Mouse (Mus musculus): Measurements from ENCODE around the gene Ptafr. TPM values are rescaled to one million over a fixed set of nuclear protein-coding genes. Genes with fewer than 3 reads are reported as not detected.

The Ptafr gene
- polyA plus RNA-seq, 1 experiment, result 2.9 TPM

DNA sequence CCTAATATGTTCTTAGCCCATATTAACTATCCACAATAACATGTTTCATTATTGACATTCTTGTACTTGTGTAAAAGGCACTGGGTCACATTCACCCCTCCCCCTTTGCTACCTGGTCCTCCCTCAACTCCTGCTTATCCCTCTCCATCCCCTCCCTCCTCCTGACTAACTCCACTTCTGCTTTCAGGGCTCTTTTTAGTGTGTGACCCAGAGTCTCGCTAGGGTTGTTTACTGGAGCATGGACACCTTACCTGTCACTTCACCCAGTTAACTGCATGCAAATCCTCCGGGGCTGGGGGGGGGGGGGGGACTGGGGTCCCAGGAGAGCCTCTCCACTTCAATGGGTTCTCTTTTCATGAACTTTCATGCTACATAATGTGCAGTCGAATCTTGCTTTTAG is 19.9 kb downstream of the Ptafr start:
- Histone ChIP-seq H3K4me3 (ENCODE audit: low read depth, low read length) (no peak overlapping the region), H3K4me1 (ENCODE audit: control insufficient read depth, insufficient read depth, insufficient read length, low read length) (no peaks in the 10 kb centered on the region), H3K27ac (ENCODE audit: insufficient read depth, low read depth, low read length) (no peak overlapping the region), H3K36me3 (ENCODE audit: control insufficient read depth, insufficient read depth, low read length) (no peaks in the 10 kb centered on the region), H3K27me3 (ENCODE audit: control insufficient read depth, insufficient read depth, low read length) (no peaks in the 10 kb centered on the region)
- TF ChIP-seq POLR2A (IDR thresholded peaks at IDR 0.05; ENCODE audit: low read depth, low read length) (no peak), CTCF (IDR thresholded peaks at IDR 0.05; ENCODE audit: extremely low read depth, insufficient read length, insufficient replicate concordance, low read depth, low read length) (no peak)
- WGBS, result 66% methylated on average over 3 of the region's 3 CpGs

DNA sequence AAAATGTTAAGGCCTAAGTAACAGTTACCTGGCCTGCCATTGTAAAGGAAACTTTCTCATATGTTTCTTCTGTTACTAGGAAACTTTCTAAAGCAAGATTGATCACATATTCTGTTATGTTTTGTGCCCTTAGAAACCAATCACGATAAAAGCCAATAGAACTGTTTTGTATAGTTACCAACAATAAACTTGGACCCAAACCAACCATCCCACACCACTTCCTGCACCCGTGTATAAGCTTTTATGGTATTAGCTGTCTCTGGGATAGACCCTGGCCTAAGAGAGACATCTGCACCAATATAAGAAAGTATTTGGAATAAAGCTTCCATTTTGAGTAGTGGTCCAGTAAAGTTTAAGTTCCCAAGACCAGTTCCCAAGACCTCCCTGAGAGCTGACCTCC is 21.1 kb downstream of the Ptafr start:
- Histone ChIP-seq H3K27ac (ENCODE audit: insufficient read depth, low read depth, low read length) (no peak overlapping the region), H3K36me3 (ENCODE audit: control insufficient read depth, insufficient read depth, low read length) (no peaks in the 10 kb centered on the region), H3K4me1 (ENCODE audit: control insufficient read depth, insufficient read depth, insufficient read length, low read length) (no peaks in the 10 kb centered on the region), H3K4me3 (ENCODE audit: low read depth, low read length) (no peak overlapping the region), H3K27me3 (ENCODE audit: control insufficient read depth, insufficient read depth, low read length) (no peaks in the 10 kb centered on the region)
- TF ChIP-seq CTCF (IDR thresholded peaks at IDR 0.05; ENCODE audit: extremely low read depth, insufficient read length, insufficient replicate concordance, low read depth, low read length), result no peak
- TF ChIP-seq POLR2A (IDR thresholded peaks at IDR 0.05; ENCODE audit: low read depth, low read length), result no peak
- WGBS, result 40% methylated on average over 2 of the region's 2 CpGs

DNA sequence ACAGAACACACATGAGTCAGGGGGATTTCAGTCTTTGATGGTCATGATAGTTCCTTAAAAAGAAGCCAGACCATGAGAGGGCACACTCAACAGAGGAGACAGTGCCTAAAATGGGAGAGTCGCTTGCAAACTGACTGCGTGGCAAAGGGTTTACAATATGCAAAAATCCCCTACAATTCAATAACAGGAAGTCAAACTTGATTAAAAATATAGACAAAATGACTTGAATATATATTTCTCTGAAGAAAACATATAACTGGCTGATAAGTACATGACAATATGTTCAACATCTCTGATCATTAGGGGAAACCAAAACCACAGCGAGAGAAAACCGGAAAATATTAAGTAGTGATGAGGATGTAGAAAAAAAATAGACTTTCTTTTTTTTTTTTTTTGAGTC is 22.4 kb downstream of the Ptafr start:
- WGBS, result 89% methylated on average over 4 of the region's 4 CpGs
- no peaks in the 10 kb centered on the region for H3K36me3 ChIP-seq (ENCODE audit: control insufficient read depth, insufficient read depth, low read length)
- no peak overlapping the region for H3K4me3 ChIP-seq (ENCODE audit: low read depth, low read length)
- H3K27ac ChIP-seq (ENCODE audit: insufficient read depth, low read depth, low read length), result no peak overlapping the region
- H3K4me1 ChIP-seq (ENCODE audit: control insufficient read depth, insufficient read depth, insufficient read length, low read length), result no peaks in the 10 kb centered on the region
- H3K27me3 ChIP-seq (ENCODE audit: control insufficient read depth, insufficient read depth, low read length), result no peaks in the 10 kb centered on the region
- no peak for TF ChIP-seq POLR2A (IDR thresholded peaks at IDR 0.05; ENCODE audit: low read depth, low read length)
- TF ChIP-seq CTCF (IDR thresholded peaks at IDR 0.05; ENCODE audit: extremely low read depth, insufficient read length, insufficient replicate concordance, low read depth, low read length), result no peak

DNA sequence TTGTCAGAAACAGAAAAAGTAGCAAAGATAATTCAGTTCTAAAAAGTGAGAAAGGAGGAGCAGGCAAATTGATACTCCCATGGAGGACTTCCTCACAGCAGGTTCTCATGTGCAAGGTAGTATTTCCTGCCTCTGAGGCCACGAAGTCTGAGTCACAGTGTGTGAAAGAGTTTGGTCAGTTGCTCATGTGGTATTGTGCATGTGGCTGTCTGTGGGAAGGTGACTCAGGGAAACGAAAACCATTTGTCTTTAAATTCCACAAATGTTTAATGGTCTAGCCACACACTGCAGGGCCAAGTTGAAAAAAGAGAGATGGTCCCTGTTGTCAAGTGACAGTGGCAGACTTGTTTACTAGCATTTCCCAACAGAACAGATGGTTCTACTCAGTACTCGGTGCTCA is 24.6 kb downstream of the Ptafr start:
- Histone ChIP-seq H3K36me3 (ENCODE audit: control insufficient read depth, insufficient read depth, low read length) (no peaks in the 10 kb centered on the region), H3K4me1 (ENCODE audit: control insufficient read depth, insufficient read depth, insufficient read length, low read length) (no peaks in the 10 kb centered on the region), H3K27ac (ENCODE audit: insufficient read depth, low read depth, low read length) (peak overlapping the region; percentile 13; the same call in 1 of the 2 replicates), H3K27me3 (ENCODE audit: control insufficient read depth, insufficient read depth, low read length) (no peaks in the 10 kb centered on the region), H3K4me3 (ENCODE audit: low read depth, low read length) (no peak overlapping the region)
- WGBS, result 66% methylated on average over 3 of the region's 3 CpGs
- TF ChIP-seq CTCF (IDR thresholded peaks at IDR 0.05; ENCODE audit: extremely low read depth, insufficient read length, insufficient replicate concordance, low read depth, low read length) (no peak), POLR2A (IDR thresholded peaks at IDR 0.05; ENCODE audit: low read depth, low read length) (no peak)

DNA sequence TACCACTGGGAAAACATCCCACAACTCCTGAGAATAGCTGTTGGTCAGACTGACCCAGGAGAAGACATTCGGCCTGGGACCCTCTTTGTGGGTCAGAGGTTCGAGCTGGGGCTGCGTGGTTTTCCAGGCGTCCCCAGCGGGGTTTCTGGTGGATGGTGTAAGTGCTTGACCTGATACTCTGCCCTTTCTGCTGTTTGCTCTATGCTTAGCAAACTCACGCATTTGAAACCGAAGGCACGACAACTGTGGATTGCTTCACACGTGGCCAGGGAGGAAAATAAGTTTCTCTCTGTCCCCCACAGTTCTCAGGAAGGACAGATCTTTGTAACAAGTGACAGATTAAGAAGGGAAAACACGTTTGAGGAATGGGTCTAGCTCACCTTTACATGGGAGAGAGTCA is 26.8 kb downstream of the Ptafr start:
- H3K4me3 ChIP-seq (ENCODE audit: low read depth, low read length), result no peak overlapping the region
- TF ChIP-seq POLR2A (IDR thresholded peaks at IDR 0.05; ENCODE audit: low read depth, low read length) (no peak), CTCF (IDR thresholded peaks at IDR 0.05; ENCODE audit: extremely low read depth, insufficient read length, insufficient replicate concordance, low read depth, low read length) (no peak)
- H3K4me1 ChIP-seq (ENCODE audit: control insufficient read depth, insufficient read depth, insufficient read length, low read length), result no peaks in the 10 kb centered on the region
- no peak overlapping the region for H3K27ac ChIP-seq (ENCODE audit: insufficient read depth, low read depth, low read length)
- H3K27me3 ChIP-seq (ENCODE audit: control insufficient read depth, insufficient read depth, low read length), result no peaks in the 10 kb centered on the region
- 72% methylated on average over 10 of the region's 10 CpGs for WGBS
- no peaks in the 10 kb centered on the region for H3K36me3 ChIP-seq (ENCODE audit: control insufficient read depth, insufficient read depth, low read length)

DNA sequence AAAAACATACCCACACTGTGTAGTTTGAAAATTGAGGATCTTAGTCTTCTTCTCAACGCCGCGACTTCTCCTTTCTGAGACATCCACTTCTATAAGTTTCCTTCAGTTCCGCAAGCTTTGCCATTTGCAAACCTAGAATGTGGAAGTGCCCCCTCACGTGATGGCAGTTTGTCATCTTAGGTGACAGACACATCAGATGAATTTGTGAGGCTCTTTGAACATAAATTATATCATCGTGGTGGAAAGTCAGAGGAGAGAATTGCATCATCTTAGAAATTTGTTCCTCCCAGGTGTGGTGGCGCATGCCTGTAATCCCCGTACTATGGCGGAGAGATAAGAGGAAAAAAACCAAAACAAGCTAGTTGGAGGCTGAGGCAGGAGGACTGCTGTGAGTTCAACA is 29.1 kb downstream of the Ptafr start:
- TF ChIP-seq CTCF (IDR thresholded peaks at IDR 0.05; ENCODE audit: extremely low read depth, insufficient read length, insufficient replicate concordance, low read depth, low read length) (no peak), POLR2A (IDR thresholded peaks at IDR 0.05; ENCODE audit: low read depth, low read length) (no peak)
- Histone ChIP-seq H3K4me1 (ENCODE audit: control insufficient read depth, insufficient read depth, insufficient read length, low read length) (no peaks in the 10 kb centered on the region), H3K36me3 (ENCODE audit: control insufficient read depth, insufficient read depth, low read length) (no peaks in the 10 kb centered on the region), H3K27ac (ENCODE audit: insufficient read depth, low read depth, low read length) (peak overlapping the region; percentile 31; the same call in 1 of the 2 replicates), H3K27me3 (ENCODE audit: control insufficient read depth, insufficient read depth, low read length) (no peaks in the 10 kb centered on the region), H3K4me3 (ENCODE audit: low read depth, low read length) (no peak overlapping the region)
- 84% methylated on average over 9 of the region's 9 CpGs for WGBS

DNA sequence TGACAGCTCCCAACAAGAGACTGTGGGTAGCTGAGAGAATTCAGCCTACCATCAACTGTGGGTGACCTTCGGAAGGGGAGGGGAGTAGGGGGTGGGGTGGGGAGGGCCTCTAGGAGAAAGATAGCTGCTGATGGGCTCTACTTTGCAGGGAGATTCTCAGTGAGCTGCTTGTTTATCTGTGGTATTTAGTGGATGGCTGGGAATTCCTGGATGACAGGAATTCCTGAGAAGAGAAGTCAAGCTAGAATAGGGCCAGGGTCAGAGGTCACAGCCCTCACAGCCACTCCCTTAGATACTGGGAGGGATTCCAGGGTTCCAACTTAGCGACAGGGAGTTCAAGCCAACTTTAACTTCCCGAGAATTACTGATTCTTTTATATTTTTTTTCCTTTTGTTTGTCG is 30.3 kb downstream of the Ptafr start:
- Histone ChIP-seq H3K4me3 (ENCODE audit: low read depth, low read length) (no peak overlapping the region), H3K27me3 (ENCODE audit: control insufficient read depth, insufficient read depth, low read length) (no peaks in the 10 kb centered on the region), H3K27ac (ENCODE audit: insufficient read depth, low read depth, low read length) (no peak overlapping the region), H3K36me3 (ENCODE audit: control insufficient read depth, insufficient read depth, low read length) (no peaks in the 10 kb centered on the region), H3K4me1 (ENCODE audit: control insufficient read depth, insufficient read depth, insufficient read length, low read length) (no peaks in the 10 kb centered on the region)
- TF ChIP-seq CTCF (IDR thresholded peaks at IDR 0.05; ENCODE audit: extremely low read depth, insufficient read length, insufficient replicate concordance, low read depth, low read length), result no peak
- TF ChIP-seq POLR2A (IDR thresholded peaks at IDR 0.05; ENCODE audit: low read depth, low read length), result no peak
- WGBS, result 29% methylated on average over 4 of the region's 4 CpGs

DNA sequence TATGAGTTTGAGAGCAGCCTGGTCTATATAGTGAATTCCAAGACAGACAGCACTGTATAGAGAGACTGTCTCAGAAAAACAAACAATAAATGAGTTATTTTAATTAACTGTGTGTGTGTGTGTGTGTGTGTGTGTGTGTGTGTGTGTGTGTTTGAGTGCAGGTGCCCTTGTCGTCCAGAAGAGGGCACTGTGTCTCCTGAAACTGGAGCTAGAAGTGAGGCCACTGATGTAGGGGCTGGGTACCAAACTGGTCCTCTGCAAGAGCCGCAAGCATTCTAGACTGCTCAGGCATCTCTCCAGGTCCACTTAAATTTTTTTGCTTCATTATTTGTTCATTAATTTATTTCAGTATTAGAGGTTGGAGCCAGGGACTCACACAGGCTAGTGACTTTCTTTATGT is 35.0 kb downstream of the Ptafr start:
- Histone ChIP-seq H3K36me3 (ENCODE audit: control insufficient read depth, insufficient read depth, low read length) (no peaks in the 10 kb centered on the region), H3K4me1 (ENCODE audit: control insufficient read depth, insufficient read depth, insufficient read length, low read length) (no peaks in the 10 kb centered on the region), H3K27ac (ENCODE audit: insufficient read depth, low read depth, low read length) (no peak overlapping the region), H3K27me3 (ENCODE audit: control insufficient read depth, insufficient read depth, low read length) (no peaks in the 10 kb centered on the region), H3K4me3 (ENCODE audit: low read depth, low read length) (no peak overlapping the region)
- TF ChIP-seq POLR2A (IDR thresholded peaks at IDR 0.05; ENCODE audit: low read depth, low read length) (no peak), CTCF (IDR thresholded peaks at IDR 0.05; ENCODE audit: extremely low read depth, insufficient read length, insufficient replicate concordance, low read depth, low read length) (no peak)
- WGBS, result 78% methylated on average over 2 of the region's 2 CpGs
